Mouse (Mus musculus) thymus, postnatal 0 days (tissue): ENCODE data around the gene Fam20a. TPM values are rescaled to one million over a fixed set of nuclear protein-coding genes. Genes with fewer than 3 reads are reported as not detected.

ENCODE experiments used
- DNase-seq: peaks from one replicate; pipeline ENCODE4 v3.0.0-alpha.2; 2015; ENCODE audit warnings: low spot score
- polyA plus RNA-seq: library from polyadenylated mRNA; unstranded; fragments of >200 nt; fragmentation: Nextera tagmentation; extraction: Ambion mirVana; gene quantifications from 2 replicates; pipeline ENCODE4 v1.2.1, GENCODE M21; 2015

Gene Fam20a
- 1.8 and 2.3 TPM in 2 replicates for polyA plus RNA-seq

- no peak for DNase-seq
These were observed at the start of gene Fam20a for GRCm38 (mm10) chr11:109721781-109722446. Fam20a (minus strand) TSS chr11:109722279.

DNA sequence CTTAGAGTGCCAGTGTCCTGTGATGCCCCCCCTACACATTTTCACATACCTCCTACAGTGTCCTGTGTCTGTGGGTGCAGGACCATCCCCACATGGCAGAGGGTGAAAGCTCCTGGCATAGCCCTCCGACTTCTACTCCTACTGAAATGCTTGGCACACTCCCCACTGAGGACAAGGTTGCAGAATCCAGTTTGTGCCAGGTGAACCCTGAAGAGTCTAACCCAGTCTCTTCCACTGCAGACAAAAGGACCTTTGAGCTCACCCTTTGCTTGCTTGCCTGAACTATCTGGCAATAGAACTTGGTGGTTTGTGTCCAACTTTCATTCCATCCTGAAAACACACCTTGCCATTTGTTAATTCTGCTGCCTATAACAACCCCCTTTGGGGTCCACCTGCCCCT lies 49.3 kb upstream of the Fam20a start:
- no peak for DNase-seq

DNA sequence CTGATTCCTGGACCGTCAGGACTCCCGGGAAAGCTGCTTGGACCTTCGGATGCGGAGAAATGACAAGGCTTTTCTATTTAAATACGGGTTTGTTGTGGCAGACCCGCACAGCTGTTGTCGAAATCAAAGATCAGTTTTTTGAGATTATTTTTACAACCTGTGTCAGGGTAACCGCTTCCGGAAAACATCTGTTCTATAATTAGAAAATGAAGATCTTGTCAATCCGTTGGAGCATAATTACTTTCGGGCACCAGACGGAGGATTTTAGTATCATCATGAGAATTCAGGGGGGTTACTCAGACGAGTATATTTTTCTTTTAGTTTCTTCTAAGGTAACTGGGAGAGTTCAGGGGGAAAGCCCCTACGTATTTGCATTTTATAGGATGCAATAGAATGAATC lies 48.1 kb upstream of the Fam20a start:
- DNase-seq, result peak; percentile 14

- no peak for DNase-seq
These were observed 47.0 kb upstream of the Fam20a start for GRCm38 (mm10) chr11:109769091-109769490.

GRCm38 (mm10) chr11:109760063-109760462 lies 38.0 kb upstream of the Fam20a start:
- no peak for DNase-seq

GRCm38 (mm10) chr11:109758616-109759215 lies 36.6 kb upstream of the Fam20a start:
- no peak for DNase-seq

DNA sequence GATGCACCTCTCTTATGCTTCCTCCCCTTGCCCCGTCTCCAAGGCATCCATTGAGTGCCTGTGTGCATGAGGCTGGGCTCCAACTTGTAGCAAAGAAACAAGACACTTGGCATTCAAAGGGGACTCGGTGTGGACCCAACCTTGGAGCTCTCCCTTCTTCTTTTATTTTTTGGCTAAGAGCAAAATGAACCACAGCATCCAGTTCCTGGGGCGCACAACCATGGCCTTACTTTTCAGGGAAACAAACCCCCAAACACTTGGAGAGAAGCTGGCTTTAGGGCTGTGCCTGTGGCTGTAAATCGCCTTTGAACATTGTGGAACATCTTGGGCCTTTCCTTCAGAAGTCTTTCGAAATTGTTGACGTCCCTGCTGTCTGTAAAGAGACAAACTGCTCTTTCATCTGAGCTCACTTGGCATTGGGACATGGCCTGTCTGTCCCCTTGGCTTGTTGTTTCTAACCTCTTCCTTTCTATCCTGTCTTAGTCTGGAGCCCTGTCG lies 32.1 kb upstream of the Fam20a start:
- no peak for DNase-seq

DNA sequence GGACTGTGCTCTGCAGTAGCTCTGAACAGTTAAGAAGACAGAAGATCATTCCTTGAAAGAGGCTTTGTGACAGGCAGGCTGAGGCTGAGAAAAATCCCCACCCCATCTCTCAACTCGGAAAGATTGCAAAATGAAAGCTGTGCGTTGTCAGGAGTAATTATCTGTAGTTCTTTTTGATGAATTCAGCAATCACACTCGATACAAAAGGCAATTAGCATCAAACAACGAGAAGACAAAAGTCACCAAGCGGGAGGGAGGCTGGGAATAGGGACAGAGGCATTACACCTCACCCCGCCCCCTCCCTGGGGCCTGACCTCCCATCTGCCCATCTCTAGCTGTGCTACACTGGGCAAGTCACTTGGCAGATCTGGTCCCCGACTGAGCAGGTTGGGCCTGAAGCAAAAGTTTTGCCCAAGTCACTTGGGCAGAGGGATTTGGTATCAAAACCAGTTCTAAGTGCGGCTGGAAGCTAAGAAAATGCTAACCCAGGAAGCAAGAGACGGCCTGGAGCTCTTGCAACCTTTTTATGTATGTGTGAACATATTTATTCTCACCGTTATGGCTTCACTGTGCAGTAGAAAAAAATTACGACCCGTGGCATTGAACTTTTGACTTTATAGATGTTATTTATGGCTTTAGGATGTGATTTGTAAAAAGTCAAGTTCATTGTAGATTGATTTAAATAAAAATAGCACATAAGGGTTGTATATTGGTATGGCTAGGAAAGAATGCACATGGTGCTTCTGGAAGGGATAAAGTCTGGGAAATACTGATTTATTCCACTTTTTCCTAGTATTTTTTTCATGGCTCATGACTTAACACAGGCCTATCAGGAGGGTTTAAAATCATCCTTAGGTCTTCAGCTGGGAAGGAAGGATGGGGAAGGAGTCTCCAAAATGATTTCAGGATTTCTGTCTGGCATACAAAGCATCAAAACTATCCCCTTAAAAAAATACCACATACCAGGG lies 29.8 kb upstream of the Fam20a start:
- no peak for DNase-seq

DNA sequence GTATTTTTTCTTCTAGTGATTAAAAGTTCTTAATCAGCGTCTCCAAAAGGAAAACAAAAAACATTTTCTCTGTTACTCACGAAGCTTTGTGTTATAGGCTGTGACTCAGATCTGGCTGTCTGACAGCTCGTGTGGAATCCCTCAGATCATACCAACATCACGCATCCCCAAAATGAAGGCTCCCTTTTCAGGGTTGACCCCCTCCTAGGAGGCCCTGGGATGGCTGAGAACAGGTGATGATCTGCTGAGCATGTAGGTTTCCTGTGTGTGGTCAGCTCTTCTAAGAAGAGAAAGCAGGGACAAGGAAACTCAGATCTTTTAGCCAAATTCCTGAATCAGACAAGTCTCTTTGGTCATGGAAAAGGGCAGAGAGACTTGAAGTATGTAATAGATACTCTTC lies 23.1 kb upstream of the Fam20a start:
- no peak for DNase-seq

DNA sequence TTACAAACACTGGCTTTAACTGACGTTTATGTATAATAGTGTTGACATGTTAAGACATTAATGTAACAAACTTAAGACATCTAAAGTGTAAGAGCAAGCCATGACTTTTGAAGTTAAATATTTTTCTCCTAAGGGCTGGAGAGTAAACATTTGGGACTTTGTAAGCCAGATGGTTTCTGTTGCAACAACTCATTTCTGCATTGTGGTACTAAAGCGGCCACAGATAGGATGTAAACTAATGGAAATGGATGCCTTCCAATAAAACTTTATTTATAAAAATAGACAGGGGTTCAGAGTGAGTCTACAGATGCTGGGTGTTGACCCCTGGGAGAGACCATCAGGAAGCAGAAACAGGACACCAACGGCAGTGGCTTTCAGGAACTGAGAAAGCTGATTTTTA lies 15.9 kb upstream of the Fam20a start:
- DNase-seq, result no peak

- no peak for DNase-seq
These were observed 14.3 kb upstream of the Fam20a start for GRCm38 (mm10) chr11:109736406-109736805.

DNA sequence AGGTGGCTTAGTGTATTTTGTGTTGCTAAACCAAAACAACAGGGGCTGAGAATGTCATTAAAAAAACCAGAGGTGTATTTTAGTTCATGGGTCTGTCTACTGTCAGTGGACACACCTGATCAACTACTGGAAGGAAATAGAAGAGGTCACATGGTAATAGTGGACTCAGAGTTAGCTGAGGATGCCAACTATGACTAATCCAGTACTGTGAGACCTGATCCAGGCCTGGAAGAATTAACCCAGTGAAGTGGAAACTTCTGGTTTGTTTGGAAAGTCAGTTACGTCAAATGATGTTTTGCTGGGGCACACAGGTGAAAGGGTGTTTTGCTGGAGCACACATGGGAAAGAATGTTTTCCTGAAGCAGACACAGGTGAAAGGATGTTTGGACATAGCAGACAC lies 12.3 kb upstream of the Fam20a start:
- DNase-seq, result no peak

DNA sequence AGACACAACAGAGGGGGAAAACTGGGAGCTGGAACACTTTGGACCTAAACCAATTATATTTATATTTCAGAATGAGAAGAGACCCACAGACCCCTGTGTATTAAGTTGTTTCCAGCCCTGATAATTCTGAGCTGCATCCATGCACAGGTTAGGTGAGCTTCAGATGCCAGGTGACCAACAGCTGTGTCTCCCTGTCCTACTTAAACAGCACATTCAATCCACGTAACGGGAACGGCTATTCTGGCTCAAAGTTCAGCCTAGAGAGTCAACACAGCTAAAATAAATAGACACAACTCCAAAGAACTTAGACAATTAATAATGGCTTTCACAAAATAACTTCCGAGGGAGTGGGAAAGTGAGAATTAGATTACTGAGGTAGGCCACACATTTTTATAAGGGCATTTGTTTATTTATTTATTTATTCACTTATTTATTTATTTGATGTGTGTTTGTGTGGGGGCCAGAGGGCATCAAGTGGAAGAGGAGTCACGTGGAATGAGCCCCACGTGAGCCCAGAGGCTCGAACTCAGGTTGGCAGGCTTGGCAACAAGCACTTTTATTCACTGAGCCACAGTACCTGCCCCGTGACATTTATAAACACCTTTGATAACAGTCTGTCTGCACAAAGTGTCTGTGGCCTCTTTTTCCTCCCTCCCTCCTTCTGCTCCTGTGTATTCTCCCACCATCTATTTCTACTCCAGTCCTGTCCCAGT lies 10.8 kb upstream of the Fam20a start:
- DNase-seq, result no peak

- no peak for DNase-seq
These were observed 6.3 kb upstream of the Fam20a start for GRCm38 (mm10) chr11:109728371-109728770.

DNA sequence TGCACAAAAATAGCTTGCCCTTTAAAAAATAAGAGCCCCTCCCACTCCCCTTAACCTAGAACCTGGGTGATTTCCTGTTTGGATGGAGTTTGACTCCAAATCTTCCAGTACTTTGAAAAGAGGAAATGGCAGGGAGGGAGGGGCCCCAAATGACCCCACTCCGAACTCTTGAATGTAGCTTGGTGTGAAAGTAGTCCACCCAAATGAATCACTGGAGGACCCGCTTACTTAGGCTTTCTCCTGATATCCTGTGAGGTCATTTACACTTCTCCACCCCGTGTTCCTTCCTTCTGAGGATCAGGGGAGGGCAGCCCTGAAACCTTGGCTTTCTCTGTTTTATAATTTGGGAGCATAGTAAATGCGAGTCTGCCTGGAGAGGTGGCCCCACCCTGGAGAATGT lies 632 bp upstream of the Fam20a start:
- DNase-seq, result no peak

- DNase-seq, result no peak
These were observed 729 bp downstream of the Fam20a start for GRCm38 (mm10) chr11:109721320-109721780.

DNA sequence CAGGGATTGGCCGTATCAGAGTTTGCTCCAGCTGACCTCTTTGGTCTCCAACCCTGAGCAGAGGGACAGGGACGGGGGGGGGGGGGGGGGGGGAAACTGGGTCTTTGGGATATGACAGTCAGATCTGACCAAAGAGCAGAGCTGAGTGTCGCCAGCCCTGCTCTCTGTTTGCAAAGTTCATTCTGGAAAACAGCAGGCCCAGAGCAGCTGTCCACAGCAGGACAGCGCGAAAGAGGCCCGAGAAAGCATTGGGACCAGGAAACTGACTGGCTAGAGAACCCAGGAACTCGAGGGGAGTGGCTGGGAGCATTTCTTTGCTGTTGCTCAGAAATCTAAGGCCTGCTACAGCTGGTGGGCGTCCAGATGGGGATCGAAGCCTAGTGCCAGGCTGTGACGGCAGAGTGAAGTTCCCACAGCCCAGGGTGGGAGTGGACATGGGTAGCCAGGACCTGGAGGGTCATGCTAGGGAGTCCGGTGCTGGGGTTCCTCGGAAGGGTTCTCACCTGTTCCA lies 1.2 kb downstream of the Fam20a start:
- no peak for DNase-seq

- no peak for DNase-seq
These were observed 2.7 kb downstream of the Fam20a start for GRCm38 (mm10) chr11:109719399-109719798.

DNA sequence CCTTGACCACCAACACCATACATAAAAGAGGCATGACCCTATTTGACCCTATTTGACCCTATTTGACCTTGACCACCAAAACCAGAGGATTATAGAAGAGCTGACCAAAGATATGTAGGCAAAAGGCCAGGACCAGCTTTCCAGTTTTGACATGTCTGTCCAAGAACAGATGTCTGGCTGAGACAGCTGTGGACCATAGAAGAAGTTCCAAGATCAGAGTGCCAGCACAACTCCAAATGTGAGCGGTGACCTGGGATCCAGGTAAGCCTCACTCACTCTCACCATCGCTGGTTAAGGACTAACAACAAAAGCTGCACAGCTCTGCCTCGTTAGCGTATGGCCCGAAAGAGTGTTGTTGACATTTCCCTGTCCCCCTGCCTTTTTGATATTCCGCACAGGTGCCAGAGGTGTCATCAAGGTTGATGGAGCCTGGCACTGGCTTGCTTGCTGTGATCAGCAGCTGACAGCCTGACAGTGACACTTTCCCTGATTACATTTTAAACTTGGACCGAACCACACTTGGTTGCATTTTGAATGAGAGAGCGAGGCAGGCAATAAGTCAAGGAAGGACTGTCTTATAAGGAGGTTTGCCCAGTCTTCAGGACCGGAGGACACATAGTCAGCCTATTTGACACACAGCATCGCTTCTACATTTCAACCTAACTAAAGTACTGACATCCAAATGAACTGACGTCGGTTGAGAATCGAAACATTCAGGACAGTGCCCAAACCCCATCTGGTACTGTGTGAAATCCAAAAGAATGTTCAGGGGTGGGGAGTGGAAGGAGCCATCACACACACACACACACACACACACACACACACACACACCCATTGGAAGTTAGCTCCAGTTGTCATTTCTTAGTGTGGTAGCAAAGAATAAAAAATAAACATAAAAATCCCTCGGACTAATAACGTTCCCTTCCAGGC lies 3.8 kb downstream of the Fam20a start:
- DNase-seq, result no peak

DNA sequence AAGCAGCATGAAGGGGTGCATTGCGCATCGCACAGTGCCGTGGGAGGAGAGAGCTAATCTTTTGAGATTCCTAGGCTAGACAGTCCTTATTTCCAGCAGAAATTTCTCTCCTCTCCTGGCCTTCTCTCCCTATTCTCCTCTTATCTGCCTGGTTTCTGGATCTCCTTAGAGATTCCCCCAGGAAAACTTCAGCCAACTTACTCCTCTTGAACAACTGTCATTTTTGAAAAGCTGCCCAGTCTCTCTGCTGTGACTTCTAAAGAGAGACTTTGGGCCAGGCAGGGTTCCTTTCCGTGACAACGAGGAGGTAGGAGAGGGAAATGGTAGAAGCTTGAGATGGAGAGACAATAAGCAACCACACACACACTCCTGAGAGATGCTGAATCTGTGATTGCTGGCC lies 4.6 kb downstream of the Fam20a start:
- DNase-seq, result no peak
